Mouse (Mus musculus) retina, postnatal 1 day (tissue): Measurements from ENCODE around the gene Car6.

ENCODE experiments used
- DNase-seq: peaks from one replicate; pipeline ENCODE4 v3.0.0-alpha.2; 2012

The Car6 gene

DNA sequence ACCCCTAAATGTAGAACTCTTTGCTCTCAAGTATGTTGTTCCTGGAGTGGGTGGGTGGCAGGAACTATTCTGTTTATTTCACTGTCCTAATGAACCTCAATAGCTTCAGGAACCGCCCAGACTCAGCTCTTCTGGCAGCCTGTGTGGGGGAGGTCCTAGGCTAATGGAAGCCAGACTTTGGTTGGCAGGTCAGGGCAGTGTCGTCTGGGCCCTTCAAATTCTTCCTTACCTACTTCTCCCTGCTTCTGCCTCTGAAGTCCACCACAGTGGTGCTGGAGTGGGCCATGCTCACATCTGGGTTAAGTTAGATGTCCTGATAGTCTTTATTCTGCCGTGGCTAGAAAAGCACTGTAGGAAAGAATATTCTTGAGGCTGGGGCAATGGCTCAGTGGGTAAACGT is 23.0 kb downstream of the Car6 start:
- no peak for DNase-seq

DNA sequence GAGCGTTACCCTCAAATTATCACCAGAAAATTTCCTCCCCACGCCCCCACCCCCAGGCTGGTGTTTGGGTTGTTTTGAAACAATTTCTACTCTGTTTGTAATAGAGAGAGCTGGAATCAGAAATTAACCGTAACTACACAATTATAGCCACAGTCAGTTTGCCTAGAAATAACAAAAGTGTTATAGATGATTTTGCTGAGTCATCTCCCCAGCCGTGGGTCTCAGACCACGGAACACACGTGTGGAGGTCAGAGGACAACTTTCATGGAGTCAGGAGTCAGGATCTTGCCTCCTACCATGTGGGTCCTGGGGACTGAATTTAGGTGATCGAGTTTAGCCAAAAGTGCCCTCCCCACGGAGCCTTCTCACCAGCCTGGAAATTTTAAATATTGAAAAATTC is 24.0 kb downstream of the Car6 start:
- DNase-seq, result no peak

DNA sequence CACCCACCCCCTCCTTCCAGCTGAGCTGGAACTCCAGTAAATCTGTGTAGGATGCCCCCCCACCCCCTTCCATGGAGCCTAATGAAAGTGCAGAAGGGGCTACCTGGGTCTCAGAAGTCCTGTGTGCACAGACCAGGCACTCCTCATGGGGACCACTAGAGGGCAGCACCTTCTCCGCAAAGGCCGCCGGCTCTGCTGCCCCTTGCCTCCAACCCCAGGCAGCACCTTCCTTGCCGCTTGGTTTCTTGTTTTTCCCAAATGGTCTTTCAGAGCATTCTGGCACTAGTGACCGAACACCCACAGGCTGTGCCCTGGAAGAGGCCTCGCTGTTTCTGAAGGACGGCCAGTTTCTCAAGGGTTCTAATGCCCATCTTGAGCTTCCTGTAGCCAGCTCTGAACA is 24.6 kb downstream of the Car6 start:
- peak; percentile 77 for DNase-seq

DNA sequence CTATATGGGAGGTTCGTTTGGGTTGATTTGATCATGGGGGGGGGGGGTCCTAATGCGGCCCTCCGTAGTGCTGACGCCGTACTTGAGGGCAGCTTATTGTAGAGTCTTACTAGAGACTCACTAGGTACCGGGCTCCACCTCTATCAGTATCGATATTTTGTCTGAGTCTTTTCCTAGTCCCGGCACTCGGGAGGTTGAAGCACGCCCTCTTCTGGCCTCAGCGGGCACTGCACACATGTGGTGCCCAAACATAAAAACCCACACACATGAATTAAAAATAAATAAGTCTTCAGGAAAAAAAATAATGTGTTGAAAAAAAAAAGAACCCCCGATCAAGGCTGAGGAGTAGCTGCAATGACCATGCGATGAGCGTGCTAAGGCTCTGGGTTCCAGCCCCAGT is 27.1 kb downstream of the Car6 start:
- no peak for DNase-seq

DNA sequence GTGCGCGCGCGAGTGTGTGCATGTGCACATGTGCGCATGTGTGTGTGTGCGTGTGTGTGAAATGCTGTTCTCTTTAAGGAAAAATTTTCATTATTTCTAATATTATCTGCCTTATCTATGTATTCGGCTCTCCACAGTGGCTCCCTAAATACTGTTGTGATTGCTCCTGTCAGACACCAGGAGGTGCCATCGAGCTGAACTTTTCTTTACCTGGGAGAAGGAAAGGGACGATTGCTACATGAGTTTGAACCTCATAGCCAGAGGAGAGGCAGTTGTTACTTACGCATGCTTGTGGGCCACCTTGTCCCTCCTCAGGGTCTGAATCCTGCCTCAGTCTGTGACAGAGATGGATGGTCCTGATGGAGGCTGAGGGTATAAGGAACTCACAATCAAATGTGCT is 27.9 kb downstream of the Car6 start:
- peak; percentile 68 for DNase-seq

DNA sequence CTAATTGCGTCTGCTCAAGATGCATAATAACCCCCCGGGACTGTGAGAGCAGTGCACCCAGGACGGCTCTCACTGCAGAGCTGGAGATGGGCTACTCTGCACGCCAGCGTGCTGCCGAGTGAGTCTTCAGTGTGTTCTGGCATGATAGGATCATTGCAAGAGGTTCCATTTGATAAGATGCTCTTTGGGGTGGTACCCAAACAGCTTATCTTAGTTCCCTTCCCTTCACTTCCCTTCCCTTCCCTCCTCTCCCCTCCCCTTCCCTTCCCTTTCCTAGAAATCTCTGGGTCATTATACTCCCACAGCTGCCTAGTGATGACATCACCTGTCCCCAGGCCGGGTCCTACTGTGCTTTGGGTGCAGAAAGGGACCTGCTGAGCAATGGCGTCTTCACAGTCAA is 29.0 kb downstream of the Car6 start:
- DNase-seq, result no peak

DNA sequence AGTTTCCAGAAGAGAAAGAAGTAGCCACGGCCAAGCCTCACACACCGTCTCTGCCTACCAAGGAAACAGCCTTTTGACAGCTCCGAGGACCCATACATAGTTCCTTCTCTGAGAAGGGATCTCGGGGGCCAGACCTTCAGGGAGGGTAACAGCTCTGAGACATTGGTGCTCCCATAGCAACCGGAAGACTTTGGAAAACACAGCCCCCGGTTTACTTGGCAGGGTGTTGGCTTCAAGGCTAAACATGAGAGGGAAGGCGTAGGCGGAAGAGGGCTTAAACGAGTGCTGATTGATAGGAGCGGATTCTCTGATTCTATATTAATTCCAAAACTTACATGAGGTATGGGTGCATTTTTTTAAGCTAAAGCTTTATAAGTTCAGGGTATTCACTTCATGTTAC is 32.7 kb downstream of the Car6 start:
- no peak for DNase-seq

DNA sequence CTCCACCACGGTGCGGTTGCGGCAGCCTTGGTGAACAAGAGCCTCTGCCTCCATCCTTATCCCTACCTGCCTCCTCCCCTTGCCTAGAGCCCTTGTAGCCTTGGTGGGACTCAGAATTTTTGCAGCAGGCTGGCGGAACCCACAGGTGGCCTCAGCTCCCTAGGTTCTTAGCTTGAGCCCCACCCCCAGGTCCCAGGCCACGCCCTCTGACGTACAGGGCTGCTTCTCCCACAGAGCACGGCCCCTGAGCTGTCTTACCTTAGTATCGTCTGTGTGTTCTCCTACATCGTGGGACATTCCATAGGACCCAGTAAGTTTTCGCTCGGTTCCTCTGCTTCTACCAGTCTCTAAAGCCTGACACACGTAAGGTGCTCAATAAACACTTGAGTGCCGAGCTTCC is 36.3 kb downstream of the Car6 start:
- no peak for DNase-seq

DNA sequence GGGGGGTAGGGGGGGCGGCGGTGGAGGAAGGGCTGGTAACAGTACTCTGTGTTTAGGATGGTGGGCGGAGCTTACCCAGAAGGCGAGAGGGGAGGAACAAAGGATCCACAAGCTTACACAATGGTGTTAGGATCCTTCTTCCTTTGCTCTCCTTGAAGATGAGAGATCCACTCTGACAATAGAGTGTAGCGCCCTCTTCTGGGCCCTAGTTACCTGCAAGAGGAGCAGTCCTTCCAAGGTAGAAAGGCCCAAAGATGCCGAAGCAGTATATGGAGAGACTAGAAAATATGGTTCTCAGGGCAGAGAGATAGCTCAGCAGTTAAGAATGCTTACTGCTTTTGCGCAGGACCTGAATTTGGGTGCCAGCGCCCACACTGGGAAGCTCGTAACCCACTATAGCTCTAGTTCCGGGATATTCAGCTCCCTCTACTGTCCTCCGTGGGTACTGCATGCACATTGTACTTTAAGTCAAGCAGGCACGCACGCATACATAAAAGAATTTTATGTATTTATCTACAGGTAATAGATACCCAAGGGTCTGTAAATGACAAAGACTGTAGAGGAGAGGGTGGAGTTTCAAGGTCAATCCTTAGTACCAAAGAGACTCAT is 38.5 kb downstream of the Car6 start:
- no peak for DNase-seq

DNA sequence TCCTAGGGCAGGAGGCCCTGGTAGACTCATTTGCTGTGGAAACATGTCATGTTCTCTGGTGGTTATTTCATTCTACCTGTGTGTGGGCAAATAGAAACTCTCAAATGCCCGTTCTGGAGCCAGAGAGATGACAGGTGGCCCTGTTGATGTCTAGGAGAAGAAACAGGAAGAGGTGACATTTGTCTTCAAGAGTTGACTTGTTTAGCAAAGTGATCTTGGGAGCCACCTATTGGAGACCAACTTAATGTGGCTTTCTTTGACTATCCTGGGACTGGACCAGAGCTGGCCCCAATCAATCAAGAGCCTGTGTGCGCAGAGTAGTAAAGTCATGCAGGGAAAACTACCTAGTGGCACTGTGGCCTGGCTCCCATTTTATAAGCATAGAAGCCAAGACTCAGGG is 41.7 kb downstream of the Car6 start:
- no peak for DNase-seq

DNA sequence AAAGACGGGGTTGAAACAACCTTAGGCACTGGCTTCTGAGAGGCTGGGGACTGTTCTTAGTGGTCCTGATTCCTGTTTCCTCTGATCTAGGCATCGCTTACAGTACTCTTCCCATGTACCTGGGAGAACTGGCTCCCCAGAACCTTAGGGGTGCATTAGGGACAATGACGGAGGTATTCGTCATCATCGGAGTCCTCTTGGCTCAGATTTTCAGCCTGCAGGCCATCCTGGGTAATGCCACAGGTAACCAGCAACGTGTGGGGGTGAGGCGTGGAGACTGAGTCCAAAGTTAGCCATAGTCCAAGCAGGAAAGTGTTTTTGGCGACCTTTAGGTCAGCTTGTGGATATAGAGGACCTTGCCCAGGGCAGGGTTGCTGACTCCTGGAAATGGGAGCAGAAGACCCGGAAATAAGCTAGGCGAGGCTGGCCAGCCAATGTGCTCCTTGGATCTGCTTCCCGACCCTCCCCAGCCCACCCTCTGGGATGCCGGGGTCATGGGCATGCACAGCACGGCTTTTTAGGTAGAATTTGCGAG is 43.7 kb downstream of the Car6 start:
- DNase-seq, result no peak

DNA sequence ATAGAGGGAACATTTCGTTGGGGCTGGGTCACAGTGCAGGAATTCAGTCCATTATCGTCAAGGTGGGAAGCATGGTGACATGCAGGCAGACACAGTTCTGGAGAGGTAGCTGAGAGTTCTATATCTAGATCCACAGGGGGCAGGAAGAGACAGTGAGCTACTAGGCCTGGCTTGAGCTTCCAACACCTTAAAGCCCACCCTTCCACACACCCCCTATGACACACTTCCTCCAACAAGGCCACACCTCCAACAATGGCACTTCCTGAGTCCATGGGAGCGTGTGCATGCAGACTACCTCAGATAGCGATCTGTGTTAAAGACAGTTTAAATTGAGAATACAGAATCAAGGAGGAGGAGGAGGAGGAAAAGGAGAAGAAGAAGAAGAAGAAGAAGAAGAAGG is 45.4 kb downstream of the Car6 start:
- DNase-seq, result no peak

DNA sequence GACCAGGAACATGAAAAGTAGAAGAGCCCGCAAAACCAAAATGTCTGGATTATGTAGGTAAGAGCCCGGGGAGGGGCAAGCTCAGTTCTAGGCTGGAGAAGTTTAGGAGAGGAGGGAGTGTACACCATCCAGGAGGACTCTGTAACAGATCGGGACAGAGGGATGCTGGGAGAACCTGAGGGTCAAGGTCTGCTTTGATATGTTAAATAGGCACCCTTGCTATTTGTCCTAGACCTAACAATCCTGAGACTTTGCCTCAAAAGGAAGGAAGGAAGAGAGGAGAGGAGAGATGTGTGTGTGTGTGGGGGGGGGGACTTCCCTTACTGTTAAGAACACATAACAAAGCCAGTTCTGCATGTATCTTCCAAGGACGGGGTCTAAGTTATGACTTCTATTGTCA is 45.8 kb downstream of the Car6 start:
- DNase-seq, result no peak

DNA sequence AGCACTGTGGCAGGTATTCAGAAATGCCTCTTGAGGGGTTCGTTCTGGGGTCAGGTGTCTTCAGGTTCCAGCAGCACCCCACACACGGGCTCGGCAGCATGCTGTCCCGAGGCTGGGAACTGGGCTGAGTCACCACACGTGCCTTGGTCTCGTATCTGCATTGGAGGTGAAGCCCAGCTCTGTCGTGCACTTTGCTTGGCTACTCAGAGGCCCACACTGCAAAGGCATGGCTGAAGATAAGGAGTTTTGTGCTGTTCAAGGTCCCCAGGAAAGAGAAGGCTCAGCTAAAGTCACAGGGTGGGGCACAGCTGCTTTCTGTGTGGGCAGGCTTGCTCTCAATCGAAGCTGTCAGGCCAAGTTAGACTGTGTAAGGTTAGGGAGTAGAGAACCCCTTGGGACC is 48.6 kb downstream of the Car6 start:
- DNase-seq, result no peak

DNA sequence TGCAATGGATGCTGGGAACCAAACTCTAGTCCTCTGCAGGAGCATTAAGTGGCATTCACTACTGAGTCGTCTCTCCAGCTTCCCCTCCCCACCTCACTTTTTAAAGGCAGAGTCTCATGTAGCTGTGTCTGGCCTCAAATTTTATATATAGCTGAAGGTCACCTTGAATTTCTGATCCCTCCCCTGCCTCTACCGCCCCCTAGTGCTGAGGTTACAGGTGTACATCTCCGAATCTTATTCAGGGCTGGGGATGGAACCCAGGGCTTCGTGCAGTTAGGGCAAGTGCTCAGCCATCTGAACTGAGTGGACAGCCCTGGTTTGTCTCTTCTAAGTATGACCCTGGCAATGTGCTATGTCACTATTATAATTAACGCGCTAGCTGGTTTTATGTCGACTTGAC is 50.1 kb downstream of the Car6 start:
- no peak for DNase-seq

DNA sequence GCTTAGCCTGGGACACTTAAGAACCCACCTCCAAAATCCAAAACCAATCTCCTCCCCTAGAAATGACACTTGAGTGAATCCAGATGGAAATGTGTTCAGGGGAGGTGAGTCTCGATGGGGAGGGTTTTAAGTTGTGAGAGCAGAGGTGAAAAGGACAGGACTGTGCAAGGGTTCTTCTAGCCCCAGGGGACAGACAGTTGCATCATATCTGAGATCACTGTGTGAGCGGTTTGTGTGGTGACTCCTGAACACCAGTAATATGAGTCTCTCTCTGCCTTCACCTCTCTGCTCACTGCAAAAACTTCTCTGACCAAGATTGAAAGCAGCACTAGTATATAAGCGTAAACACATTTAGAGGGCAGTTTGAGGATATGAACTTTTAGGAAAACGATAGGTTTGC is 54.8 kb downstream of the Car6 start:
- DNase-seq, result no peak

DNA sequence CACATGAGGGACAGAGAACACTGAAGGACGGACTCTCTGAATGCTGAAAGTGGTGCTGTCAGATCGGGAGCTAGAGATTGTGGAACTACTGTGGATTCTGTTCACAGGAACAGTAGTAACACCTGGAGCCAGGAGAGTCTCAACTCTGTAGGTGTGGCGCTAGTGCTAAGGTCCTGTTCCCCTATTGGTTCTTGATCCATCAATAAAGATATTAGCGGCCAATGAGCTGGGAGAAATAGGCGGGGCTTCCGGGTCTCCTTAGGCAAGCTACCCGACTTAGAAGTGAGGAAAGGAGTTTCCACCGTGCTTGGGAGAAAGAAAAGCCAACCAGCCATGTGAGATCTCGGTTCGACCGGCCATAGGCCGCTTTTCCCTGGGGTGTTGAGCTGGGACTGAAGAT is 56.9 kb downstream of the Car6 start:
- DNase-seq, result no peak

DNA sequence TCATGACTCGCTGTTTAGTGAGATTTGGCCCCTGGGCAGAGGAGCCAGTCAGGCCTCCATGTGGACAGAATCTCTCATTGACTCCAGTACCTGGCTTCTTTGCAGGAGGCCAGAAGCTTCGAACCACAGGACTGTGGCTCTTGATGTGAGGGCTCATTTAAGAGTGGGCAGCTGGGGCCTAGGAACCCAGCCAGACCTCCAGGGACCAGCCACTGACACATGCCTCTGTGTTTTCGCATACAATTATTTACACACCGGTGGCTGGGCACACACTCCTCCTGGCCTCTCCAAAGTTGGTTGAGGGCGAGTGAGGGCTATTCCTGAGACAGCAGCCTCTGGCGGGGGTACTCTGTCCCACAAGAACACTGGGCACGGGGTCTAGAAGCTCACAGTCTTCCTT is 60.8 kb downstream of the Car6 start:
- no peak for DNase-seq

DNA sequence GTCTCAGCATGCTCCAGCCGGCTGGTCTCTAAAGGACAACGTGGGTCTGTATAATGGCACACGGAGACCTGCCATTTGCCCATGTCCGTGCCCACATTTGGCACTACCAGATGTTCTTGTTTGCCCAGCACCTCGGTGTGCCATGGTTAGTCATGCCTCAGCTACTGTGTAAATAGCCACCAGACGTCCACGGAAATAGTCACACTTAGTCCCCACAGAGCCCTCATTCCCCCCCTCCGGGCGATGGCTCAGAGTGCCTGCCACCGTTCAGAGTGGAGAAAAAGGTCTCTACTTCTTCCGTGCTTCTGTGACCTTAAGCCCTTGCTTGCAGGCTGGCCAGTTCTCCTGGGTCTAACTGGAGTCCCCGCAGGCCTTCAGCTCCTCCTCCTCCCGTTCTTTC is 62.0 kb downstream of the Car6 start:
- no peak for DNase-seq

DNA sequence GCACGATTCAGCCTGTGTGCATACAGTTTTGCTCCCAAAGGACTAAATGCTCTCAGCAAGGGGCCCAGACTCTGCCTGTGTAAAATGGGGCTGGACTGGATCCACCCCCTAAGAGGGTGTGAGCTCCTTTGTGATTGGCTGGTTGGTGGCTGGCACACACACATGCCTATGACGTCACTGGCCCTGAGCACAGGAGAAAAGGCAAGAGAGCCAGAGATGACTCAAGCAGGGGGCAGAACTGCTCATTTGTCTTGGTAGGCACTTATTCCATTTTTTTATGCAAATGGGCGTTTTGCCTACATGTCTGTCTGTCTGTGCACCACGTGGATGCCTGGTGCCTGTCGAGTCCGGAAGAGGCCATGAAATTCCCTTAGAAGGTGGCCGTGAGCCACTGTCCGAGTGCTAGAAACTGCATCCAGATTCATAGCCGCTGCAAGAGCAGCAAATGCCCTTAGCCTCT is 63.0 kb downstream of the Car6 start:
- peak; percentile 90 for DNase-seq

DNA sequence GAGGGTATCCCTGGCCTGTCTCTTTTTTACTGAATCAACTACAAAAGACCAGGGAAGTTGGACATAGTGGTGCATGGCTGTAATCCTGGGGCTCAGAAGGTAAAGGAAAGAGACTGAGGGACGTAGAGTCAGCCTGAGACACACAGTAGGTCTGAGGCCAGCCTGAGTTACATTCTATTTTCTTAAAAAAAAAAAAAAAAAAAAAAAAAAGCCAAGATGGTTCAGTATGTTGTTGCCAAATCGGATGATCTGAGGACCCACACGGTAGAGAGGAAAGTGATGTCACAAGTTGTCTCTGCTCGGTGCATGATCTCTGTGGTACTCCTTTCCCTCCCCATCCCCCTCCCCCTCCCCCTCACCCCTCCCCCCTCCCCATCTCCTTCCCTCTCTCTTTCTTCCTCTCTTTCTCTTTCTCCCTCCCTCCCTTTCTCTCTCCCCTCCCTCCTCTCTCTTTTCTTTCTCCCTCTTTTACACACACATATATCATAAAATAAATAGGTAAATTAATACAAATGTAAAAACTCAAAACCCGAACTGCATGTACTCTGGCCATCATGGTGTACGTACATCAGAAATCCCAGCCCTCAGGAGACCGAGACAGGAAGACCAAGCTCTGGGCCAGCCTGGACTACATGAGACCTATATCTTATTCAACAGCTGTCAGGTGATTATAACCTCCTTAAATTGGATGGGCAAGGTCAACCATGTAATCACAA is 63.6 kb downstream of the Car6 start:
- no peak for DNase-seq
